Mouse (Mus musculus) kidney, adult 2 months (tissue): ENCODE measurements around the gene AL732309.1.
"Not testable (repeated sequence)": the region's sequence is repeated elsewhere in the genome, so short reads cannot be mapped to it uniquely, and the experiment has no call there.

Experiments used
- CTCF ChIP-seq: fragments of 200-500 bp; conservative IDR thresholded peaks from 2 replicates; pipeline ENCODE4 v1.5.1; 2011; ENCODE audit warnings: low read depth, mild to moderate bottlenecking, control low read depth, low read length, moderate library complexity, mixed read lengths; ENCODE audit not compliant: insufficient read depth, insufficient read length
- POLR2A ChIP-seq: fragments of 200-500 bp; IDR thresholded peaks from one replicate; pipeline ENCODE4 v1.6.1; 2011; ENCODE audit warnings: low read depth, low read length, control low read depth

GRCm38 (mm10) chr2:25256443-25257109 is 9.9 kb upstream of the AL732309.1 start:
- peak; percentile 39; the same call in 1 of the 2 replicates for TF ChIP-seq CTCF
- not testable (repeated sequence) for TF ChIP-seq POLR2A
